Mouse (Mus musculus) spleen, postnatal 4 days (tissue): ENCODE data around the gene Grasp.
A peak's percentile ranks its signal among the peaks of the same experiment; 100 is the strongest.

Experiments
- DNase-seq, 2 experiments: peaks; one replicate each; pipeline ENCODE4 v3.0.0; 2022; ENCODE audit warnings: low spot score in 2 of 2

Grasp gene

GRCm38 (mm10) chr15:101194951-101195823, 28.8 kb upstream of the Grasp start:
- DNase-seq = no peak

GRCm38 (mm10) chr15:101196079-101196795, 27.8 kb upstream of the Grasp start:
- DNase-seq = no peak

- DNase-seq = no peak
Measured at GRCm38 (mm10) chr15:101196961-101197360, 27.0 kb upstream of the Grasp start.

- no peak for DNase-seq
Measured at GRCm38 (mm10) chr15:101197497-101198179, 26.4 kb upstream of the Grasp start.

GRCm38 (mm10) chr15:101198218-101198617, 25.8 kb upstream of the Grasp start:
- DNase-seq = peak; percentile 70 to 79

- no peak for DNase-seq
Measured at GRCm38 (mm10) chr15:101198850-101199249, 25.1 kb upstream of the Grasp start.

- no peak for DNase-seq
Measured at GRCm38 (mm10) chr15:101200777-101201295, 23.2 kb upstream of the Grasp start.

GRCm38 (mm10) chr15:101201414-101201813, 22.6 kb upstream of the Grasp start:
- DNase-seq = no peak

- no peak for DNase-seq
Measured at GRCm38 (mm10) chr15:101203673-101204072, 20.3 kb upstream of the Grasp start.

- DNase-seq = no peak
Measured at GRCm38 (mm10) chr15:101204781-101205180, 19.2 kb upstream of the Grasp start.

GRCm38 (mm10) chr15:101210228-101210627, 13.8 kb upstream of the Grasp start:
- DNase-seq = peak; percentile 49 to 85

- DNase-seq = no peak
Measured at GRCm38 (mm10) chr15:101210998-101211613, 12.9 kb upstream of the Grasp start.

- no peak for DNase-seq
Measured at GRCm38 (mm10) chr15:101212435-101212834, 11.6 kb upstream of the Grasp start.

GRCm38 (mm10) chr15:101215136-101215535, 8.9 kb upstream of the Grasp start:
- no peak for DNase-seq

- no peak for DNase-seq
Measured at GRCm38 (mm10) chr15:101216036-101216435, 8.0 kb upstream of the Grasp start.

GRCm38 (mm10) chr15:101220905-101221297, 3.1 kb upstream of the Grasp start:
- DNase-seq = no peak

- peak; percentile 64 to 87 for DNase-seq
Measured at GRCm38 (mm10) chr15:101221298-101222104, 2.5 kb upstream of the Grasp start.

- no peak for DNase-seq
Measured at GRCm38 (mm10) chr15:101222897-101223482, 998 bp upstream of the Grasp start.

- DNase-seq = no peak
Measured at GRCm38 (mm10) chr15:101223596-101223995, 392 bp upstream of the Grasp start.

GRCm38 (mm10) chr15:101224977-101225376, 989 bp downstream of the Grasp start:
- DNase-seq = no peak
